Mouse (Mus musculus) adrenal gland, adult 8-10 months (tissue): ENCODE measurements at regions not wholly inside any gene's neighbourhood (a gene's known extent, or its start where the extent isn't known, plus 50 kb on each side); places are given as distances from the start of the nearest gene placed in this dataset.

Source experiments
- DNase-seq: peaks from one replicate; pipeline ENCODE4 v3.0.0; 2022

DNA sequence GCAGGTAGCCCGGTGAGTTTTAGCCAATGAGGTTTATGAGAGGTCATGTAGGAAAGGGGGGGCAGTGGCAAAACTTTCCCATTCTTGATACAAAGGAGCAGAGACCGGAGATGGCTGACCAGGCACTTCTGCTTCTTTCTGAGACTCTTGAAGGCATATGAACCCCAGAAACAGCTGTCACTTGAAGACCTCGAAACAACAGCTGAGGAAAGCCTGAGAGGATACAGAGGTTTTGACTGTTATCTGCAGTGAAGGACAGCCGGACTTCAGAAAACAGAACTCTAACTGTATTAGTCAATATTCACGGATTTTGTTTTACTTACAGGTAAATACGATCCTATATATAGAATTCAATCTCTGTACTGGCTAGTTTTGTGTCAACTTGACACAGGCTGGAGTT lies 50.0 kb upstream of the Tiparp start:
- DNase-seq = no peak

DNA sequence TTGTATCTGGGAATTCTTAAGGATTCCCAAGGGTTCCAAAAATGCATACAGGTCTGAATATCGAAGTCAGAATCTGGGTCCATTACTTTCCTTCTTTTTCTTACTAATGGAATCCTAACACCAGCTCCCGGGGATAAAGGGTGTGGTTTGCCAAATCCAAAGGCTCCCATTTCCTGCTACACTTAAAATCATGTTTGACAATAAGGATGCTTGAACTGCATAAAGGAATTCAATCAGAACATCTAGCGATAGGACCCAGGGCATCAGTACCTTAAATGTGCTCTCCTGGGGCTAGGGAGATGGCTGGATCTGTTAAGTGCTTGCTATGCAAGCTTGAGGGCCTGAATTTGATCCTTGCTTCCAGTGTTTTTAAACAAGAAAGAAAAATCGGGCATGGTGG lies 51.1 kb upstream of the Tiparp start:
- DNase-seq = no peak

DNA sequence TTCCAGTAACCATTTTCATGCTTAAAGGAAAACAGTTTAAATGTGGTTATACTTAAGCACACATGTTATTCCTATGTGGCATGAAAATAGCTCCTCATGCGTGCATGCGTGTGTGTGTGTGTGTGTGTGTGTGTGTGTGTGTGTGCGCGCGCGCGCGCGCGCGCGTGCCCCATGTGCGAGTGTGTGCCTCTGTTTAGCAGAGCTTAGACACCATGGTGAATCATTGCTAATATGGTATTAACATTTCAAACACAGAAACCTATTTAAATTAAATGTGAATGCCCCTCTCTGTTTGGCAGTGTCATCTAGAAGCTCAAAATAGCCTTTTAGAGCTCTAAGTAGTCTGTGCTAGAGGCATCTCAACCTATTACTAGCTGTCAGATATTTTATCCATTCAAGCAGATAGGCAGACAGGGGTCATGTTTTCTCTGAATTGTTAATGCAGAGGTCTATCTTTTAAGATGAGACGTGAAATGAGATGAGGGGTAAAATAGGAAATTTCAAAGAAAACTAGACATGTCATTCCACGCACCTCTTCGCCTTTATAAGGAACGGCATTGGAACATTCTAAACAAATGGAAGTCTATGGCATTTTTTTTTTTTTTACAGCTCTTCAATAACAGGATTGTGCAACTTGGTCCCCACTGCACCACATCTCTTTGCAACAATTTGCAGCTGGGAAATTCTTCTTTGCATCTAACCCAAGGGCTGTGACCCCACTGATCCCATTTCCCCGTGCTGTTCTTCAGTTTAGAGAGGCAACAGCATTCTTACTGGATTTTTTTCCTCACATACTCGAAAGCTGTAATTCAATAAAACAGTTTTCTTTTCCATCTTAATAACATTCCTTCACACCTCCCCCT lies 51.9 kb upstream of the Tiparp start:
- DNase-seq = no peak

DNA sequence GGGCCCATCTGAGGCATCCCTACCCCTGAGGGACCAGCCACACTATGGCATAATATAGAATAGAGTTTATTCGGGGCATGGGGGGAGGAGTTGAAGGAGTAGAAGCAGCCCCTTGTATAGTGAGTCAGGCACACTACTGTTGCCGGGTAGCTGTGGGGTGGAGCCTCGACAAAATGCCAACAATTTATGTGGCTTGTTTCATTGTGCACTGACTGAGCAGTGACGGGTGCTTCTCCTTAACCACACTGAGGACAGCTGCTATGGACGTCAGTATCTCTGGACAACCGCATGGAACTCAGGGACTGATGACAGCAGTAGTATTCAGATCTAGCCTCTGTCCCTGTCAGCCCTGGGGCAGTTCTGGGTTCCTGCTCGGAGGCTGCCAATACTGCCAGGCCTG lies 53.6 kb upstream of the Tiparp start:
- no peak for DNase-seq

DNA sequence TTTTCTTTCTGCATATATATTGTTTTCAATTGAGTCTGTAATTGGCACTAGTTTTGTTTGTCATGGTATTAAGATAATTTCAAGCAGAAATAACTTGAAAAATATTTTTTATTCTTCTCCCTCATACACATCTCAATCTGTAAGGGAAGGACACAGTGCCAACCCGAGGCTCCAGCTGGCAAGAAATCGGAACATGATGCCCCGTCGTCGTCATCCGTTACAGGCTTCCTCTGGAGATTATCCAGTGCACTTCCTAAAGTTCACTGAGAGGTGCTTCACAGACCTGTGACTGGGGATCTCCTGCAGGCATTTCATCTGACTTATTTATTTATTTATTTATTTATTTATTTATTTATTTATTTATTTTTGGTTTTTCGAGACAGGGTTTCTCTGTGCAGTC lies 56.4 kb upstream of the Tiparp start:
- DNase-seq = no peak

DNA sequence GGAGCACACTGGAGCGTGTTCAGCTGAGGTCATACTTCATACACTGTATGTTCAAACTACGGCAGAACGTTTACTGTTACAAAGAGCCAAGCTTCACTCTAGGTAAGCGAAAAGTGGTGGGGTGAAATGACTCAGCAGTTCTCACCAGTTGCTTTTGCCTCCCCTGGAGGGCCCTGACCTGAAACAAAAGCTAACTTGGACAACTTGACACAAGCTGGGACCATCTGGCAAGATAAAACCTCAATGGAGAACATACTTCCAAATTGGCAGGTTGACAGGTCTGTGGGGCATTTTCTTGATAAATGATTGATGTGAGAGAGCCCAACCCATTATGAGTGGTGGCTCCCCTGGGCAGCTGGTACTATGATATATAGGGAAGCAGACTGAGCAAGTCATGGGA lies 59.0 kb upstream of the Tiparp start:
- no peak for DNase-seq

DNA sequence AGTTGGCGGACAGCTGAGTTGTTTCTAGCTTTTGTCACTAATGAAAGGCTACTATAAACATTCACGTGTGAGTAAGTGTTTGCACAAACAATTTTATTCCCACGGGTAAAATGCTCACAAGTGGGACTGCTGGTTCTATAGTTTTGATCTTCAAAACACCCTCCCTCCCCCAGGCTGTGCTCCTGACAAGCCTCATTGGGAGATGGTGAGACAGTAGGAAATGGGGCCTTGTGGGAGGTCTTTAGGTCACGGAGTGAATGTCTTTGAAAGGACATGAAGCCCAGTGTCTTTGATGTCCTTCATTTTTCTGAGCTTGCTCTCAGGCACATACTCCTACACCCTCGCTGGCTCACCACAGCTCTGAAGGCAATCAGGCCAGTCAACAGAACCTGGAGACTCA lies 63.4 kb upstream of the Tiparp start:
- DNase-seq = no peak

DNA sequence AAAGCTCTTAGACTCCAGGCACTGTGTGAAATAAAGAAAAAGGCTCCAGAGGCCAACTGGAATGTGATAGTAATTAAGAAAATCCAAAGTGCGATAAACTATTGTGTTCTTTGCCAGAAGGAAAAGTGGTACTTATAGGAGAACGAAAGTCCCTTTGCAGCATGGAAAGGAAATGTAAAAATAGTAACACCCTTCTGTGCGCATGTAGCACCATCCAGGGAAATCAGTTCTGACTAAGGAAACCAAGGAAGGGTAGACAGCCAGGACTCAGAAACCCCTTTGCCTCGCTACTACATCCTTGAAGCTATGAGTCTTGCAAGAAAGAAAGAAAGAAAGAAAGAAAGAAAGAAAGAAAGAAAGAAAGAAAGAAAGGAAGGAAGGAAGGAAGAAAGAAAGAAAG lies 67.3 kb upstream of the Tiparp start:
- no peak for DNase-seq

DNA sequence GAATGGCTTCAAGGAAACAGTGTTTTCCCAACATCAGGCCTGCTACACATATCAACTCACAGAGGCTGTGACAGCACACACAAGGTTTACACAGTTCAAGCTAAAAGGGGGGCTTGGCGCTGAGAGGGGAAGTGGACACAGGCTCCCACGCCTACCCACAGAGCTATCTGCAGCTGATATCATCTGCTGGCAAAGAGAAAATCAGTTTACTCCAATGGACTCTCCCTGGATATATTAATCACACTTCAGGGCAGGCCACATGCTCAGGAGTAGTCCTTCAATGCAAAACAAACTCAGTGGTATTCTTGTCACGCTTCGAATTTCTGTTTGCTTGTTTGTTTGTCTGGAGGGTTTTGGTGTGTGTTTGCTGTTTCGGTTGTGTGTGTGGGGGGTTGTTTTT lies 67.3 kb upstream of the Ssr3 start:
- no peak for DNase-seq

DNA sequence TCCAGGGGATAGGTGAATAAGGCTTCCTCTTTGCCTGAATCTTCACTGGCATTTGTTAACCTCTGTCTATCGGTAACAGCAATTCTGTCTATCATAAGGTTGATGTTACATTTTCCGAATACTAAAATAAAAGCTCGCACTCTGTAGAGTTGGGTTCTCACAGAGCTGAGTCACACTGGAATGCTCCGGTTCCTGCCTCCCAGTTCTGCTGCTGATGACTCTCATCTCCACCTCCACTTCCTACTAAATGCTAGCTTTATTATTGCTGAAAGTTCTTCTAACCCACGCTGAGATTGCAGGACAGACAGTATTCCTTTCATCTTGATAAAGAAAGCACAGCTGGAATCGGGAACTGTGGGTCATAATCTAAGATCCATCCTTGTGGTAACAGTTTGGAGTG lies 65.5 kb upstream of the Ssr3 start:
- no peak for DNase-seq

DNA sequence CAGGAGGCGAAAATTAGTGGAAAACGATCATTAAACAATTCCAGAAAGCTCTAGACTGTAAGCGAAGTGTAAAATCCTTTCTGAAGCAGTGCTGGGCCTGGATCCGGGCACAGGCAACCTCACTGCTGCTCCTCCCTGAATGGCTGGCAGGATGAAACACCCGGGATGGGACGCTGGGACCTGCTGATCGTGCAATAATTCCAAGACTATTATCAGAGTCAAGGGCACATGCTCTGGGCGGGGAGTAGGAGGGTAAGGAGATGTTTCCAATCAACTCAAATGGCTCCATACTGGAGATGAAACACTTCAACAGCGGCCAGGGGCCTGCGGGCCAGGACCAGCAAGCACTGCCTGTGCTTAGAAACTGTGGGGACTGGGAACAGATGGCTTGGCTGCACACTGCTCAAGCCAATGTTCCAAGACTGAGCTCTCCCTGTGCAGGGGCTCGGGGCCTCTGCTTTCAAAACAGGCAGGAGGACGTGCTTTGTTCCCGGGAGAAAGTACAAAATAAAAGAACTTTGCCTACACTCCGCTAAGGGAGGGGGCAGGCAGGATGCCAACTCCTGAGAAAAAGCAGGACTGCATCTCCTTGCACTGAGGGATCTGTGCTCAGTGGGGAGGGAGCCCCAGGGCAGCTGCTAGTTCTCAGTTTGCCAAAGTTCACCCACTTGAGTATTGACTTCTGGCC lies 63.3 kb upstream of the Ssr3 start:
- DNase-seq = peak; percentile 38

DNA sequence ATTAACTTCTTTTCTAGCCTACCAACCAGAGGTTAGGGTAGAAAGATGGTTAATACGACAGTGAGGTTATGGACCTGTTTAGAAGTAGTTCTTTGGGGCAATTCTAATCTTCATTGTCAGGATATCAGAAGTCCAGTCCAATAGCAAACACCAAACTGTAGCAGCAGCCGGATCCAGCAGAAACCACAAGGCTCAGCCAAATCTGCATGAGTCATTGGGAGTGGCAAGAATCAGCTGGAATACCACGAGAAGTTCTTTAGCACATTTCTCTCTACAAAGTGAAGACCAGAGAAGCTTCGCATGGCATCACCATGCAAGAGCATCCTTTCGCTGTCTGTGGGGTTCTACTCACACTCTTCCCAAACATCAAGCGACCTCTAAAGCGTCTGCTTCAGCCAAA lies 61.9 kb upstream of the Ssr3 start:
- DNase-seq = no peak

DNA sequence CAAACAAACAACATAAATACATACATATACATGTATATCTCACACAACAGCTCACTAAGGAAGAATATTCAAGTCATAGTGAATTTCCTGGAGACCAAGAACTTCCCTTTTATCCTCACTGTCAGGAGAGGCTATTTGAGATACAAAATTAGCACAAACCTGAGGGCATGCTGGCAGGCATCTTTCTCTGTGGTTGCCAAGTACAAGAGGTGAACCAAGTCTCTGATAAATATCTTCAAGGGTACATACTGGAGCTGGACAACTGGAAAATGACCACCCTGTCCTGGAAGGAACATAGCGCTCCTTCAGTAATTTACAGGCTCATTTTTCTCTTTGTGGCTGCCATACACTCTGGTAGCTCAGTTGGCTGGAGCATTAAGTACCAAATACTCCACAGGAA lies 56.8 kb upstream of the Ssr3 start:
- DNase-seq = no peak

DNA sequence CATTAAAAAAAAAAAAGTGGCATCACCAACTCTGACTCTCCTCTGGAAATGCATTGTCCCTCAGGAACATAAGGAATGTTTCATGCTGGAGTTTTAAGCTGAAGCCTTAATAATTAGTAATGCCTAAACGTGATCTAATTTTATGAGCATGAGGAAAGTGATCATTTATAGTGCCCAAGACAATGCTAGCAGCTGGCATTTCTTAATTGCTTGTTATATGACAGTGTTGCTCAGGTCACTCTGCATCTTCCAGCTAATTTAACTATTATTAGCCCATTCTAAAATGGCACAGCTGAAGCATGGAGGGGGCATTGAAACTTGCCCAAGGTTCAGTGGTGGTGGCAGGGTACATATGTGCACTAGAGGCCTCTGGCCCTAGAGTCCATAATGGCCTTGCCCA lies 51.3 kb upstream of the Ssr3 start:
- DNase-seq = no peak

DNA sequence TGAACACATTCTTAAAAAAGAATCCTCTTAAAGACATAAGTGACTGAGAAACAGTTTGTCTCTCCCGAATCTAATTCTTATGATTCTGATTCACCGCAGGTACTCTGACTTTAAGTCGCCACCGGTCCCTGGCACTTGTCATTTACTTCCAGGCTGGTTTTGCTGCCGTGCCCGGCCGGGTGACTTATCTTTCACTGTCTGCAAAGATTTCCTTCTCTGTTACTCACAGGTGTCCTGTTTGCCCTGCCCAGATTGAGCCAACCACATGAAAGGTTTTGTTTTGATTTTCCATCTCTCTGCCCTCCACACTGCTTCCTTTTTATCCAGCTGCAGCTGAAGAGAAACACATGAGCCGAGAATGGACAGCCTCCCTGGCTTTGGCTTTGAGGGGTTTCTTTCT lies 50.5 kb upstream of the Ssr3 start:
- DNase-seq = no peak

DNA sequence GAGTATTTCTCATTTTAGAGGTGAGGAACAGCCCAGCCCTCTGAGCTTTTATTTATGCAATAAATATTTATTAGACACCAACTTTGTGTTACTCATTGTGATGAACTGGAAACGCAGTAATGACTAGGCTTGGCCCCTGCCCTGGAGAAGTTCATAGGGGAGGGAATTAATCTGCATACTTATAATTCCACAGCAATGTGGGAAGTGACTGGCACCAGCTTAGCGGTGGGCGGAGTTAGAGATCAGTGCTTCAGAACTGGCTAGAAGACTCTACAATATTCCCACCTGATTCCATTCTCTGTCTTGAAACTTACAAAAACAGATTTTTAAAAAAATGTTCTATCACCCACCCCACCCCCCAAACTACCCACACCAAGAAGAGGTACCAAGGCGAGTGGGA lies 49.8 kb upstream of the Ssr3 start:
- no peak for DNase-seq
